Mouse (Mus musculus): ENCODE results near the gene Plekhh3. TPM values are rescaled to one million over a fixed set of nuclear protein-coding genes. Genes with fewer than 3 reads are reported as not detected.

Gene Plekhh3
- polyA plus RNA-seq, 1 experiment from 2014 or later, result 9.5 TPM

DNA sequence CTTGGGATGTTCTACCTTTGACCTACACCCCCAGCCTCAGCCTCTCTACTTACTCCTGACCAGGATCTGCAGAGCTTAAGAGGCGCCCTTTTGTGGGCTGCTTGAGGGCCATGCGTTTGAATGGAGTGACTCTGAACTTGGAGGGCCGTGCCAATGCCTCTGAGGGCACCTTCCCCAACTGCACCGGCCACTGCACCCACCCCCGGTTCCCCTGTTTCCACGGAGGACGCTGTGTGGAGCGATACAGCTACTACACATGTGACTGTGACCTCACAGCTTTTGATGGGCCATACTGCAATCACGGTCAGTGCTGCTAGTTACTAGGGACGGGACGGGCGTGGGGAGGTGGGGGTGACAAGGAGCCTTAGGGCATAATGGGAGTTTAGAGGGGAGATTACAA lies 13.8 kb upstream of the Plekhh3 start:
- H3K9ac ChIP-seq (replicated peaks), result no peak overlapping the region
- no peaks in the 10 kb centered on the region for H3K9me3 ChIP-seq (replicated peaks)
- H3K36me3 ChIP-seq, result peaks cover 51% of the 10 kb centered on the region
- ATAC-seq (ENCODE audit: low FRiP score), result no peak
- no peak overlapping the region for H3K27ac ChIP-seq (replicated peaks)
- WGBS, result 90% methylated on average over 12 of the region's 12 CpGs
- peaks cover 9% of the 10 kb centered on the region for H3K27me3 ChIP-seq (replicated peaks)
- peaks cover 14% of the 10 kb centered on the region for H3K4me1 ChIP-seq
- no peak overlapping the region for H3K4me3 ChIP-seq (replicated peaks)
- no peak overlapping the region for H3K4me2 ChIP-seq

DNA sequence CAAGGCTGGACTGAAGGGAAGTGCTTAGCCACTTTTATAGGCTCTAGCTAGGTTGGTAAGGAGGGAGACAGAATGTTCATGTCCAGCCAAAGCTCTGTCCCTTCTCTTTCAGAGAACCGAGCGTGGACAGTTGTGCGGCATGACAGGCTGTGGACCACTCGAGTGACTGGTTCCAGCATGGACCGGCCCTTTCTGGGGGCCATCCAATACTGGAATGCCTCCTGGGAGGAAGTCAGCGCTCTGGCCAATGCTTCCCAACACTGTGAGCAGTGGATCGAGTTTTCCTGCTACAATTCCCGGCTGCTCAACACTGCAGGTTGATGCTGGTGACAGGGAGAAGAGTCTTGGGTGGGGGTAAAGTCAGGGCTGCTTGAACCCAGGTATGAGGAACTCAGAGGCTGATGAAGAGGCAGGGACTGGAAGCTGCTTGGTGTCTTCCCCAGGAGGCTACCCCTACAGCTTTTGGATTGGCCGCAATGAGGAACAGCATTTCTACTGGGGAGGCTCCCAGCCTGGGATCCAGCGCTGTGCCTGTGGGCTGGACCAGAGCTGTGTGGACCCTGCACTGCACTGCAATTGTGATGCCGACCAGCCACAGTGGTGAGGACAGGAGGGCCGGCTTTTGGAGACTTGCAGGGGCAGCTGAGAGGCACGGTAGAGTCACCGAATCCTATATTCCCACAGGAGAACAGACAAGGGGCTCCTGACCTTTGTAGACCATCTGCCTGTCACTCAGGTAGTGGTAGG lies 11.8 kb upstream of the Plekhh3 start:
- WGBS, result 84% methylated on average over 14 of the region's 14 CpGs
- no peak for ATAC-seq (ENCODE audit: low FRiP score)

DNA sequence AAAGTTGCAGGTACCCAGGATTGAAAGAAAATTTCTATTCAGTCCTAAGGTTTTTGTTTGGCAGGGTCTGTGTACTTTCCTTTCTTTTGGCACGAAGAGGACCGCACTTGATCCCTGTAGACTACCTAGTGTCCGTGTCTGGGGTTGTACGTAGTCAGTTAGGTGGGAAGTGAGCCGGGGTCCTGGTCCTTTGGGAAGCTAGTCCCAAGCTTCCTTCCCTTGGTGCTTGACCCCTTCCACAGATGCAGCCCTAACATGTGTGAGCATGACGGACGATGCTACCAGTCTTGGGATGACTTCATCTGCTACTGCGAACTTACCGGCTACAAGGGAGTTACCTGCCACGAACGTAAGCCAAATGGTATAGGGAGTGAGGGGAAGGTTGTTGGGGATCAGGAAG lies 10.8 kb upstream of the Plekhh3 start:
- no peak overlapping the region for H3K4me2 ChIP-seq
- no peak for ATAC-seq (ENCODE audit: low FRiP score)
- 93% methylated on average over 11 of the region's 11 CpGs for WGBS
- no peak overlapping the region for H3K9ac ChIP-seq (replicated peaks)
- H3K27ac ChIP-seq (replicated peaks), result no peak overlapping the region
- no peaks in the 10 kb centered on the region for H3K9me3 ChIP-seq (replicated peaks)
- H3K36me3 ChIP-seq, result peaks cover 42% of the 10 kb centered on the region
- peaks cover 19% of the 10 kb centered on the region for H3K4me1 ChIP-seq
- no peak overlapping the region for H3K4me3 ChIP-seq (replicated peaks)
- peaks cover 32% of the 10 kb centered on the region for H3K27me3 ChIP-seq (replicated peaks)

More for the DNA sequence above, 11.8 kb upstream of the Plekhh3 start:
- H3K4me2 ChIP-seq, result no peak overlapping the region
- no peak overlapping the region for H3K4me3 ChIP-seq (replicated peaks)
- H3K27me3 ChIP-seq (replicated peaks), result peaks cover 22% of the 10 kb centered on the region
- peaks cover 9% of the 10 kb centered on the region for H3K4me1 ChIP-seq
- no peak overlapping the region for H3K27ac ChIP-seq (replicated peaks)
- H3K9me3 ChIP-seq (replicated peaks), result no peaks in the 10 kb centered on the region
- H3K36me3 ChIP-seq, result peaks cover 48% of the 10 kb centered on the region
- no peak overlapping the region; the same call in 1 of the 2 replicates for H3K9ac ChIP-seq (replicated peaks)

DNA sequence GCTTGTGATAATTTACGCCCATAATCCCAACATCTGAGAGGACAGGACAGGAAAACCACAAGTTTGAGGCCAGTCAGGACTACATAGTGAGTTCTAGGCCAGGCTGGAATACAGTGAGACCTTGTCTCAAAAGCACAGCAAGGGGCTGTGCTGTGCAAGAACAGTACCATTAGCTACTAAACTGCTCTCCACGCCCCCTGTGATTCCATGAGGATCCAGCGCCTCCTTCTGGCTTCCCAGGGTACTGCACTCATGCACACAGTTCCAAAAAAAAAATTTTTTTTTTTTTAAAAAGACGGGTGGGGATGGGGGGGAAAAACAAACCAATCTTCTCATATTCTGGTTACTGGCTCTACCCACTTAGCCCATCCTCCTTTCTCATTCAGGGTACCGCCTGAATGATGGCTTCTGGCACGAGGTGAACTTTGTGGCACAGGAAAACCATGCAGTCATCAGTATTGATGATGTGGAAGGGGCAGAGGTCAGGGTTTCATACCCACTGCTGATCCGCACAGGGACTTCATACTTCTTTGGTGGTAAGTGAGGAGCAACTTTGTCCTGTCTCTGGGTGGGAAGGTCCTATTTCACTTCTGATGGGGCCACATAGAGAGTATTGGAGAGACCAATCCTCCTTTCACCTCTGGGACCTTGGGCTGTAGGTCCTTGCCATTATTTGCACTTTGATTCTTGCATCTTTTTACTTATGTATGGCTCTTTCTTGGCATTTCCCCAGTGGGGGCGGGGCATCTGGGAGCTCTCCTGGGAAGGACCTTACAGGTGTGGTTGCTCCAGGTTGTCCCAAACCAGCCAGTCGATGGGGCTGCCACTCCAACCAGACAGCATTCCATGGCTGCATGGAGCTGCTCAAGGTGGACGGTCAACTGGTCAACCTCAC lies 9.9 kb upstream of the Plekhh3 start:
- no peak overlapping the region for H3K4me2 ChIP-seq
- no peak overlapping the region for H3K9ac ChIP-seq (replicated peaks)
- H3K27ac ChIP-seq (replicated peaks), result no peak overlapping the region
- H3K4me1 ChIP-seq, result peaks cover 26% of the 10 kb centered on the region
- WGBS, result 42% methylated on average over 10 of the region's 10 CpGs
- no peak overlapping the region for H3K4me3 ChIP-seq (replicated peaks)
- H3K9me3 ChIP-seq (replicated peaks), result no peaks in the 10 kb centered on the region
- H3K36me3 ChIP-seq, result peaks cover 34% of the 10 kb centered on the region
- peaks cover 38% of the 10 kb centered on the region for H3K27me3 ChIP-seq (replicated peaks)
- ATAC-seq (ENCODE audit: low FRiP score), result no peak

DNA sequence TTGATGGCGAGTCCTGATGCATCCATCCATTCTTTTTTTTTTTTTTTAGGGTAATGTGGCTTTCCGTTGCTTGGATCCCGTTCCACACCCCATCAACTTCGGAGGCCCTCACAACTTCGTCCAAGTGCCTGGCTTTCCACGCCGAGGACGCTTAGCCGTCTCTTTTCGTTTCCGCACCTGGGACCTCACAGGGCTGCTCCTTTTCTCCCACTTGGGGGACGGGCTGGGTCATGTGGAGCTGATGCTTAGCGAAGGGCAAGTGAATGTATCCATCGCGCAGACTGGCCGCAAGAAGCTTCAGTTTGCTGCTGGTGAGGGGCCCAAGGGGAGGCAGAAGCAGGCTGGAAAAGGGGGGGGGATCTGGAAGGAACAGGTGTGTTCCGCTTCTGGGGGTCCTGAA lies 9.1 kb upstream of the Plekhh3 start:
- Histone ChIP-seq H3K4me2 (no peak overlapping the region), H3K9me3 (replicated peaks) (no peaks in the 10 kb centered on the region), H3K4me1 (peaks cover 31% of the 10 kb centered on the region), H3K36me3 (peaks cover 26% of the 10 kb centered on the region), H3K9ac (replicated peaks) (no peak overlapping the region), H3K4me3 (replicated peaks) (no peak overlapping the region), H3K27me3 (replicated peaks) (peaks cover 40% of the 10 kb centered on the region), H3K27ac (replicated peaks) (no peak overlapping the region)
- ATAC-seq (ENCODE audit: low FRiP score), result no peak
- WGBS, result 72% methylated on average over 17 of the region's 17 CpGs

DNA sequence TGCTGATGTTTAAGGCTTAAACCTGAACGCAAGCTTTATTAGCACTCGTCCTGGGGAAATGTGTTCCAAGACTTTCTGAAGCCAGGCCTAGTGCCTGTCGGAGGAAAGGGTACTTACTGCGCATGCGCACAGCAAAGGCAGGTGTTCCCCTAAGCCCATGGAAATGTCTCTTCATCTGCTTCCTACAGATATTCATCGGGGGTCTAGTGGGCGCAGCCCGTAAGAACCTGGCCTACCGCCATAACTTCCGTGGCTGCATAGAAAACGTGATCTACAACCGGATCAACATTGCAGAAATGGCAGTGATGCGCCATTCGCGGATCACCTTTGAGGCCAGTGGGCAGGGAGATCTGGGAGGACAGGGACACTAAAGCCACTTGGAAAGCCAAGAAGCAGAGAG lies 8.2 kb upstream of the Plekhh3 start:
- H3K4me2 ChIP-seq, result no peak overlapping the region
- WGBS, result 77% methylated on average over 15 of the region's 15 CpGs
- peaks cover 22% of the 10 kb centered on the region for H3K36me3 ChIP-seq
- H3K27me3 ChIP-seq (replicated peaks), result peaks cover 42% of the 10 kb centered on the region
- H3K27ac ChIP-seq (replicated peaks), result no peak overlapping the region
- H3K4me1 ChIP-seq, result peaks cover 41% of the 10 kb centered on the region
- no peaks in the 10 kb centered on the region for H3K9me3 ChIP-seq (replicated peaks)
- no peak for ATAC-seq (ENCODE audit: low FRiP score)
- no peak overlapping the region for H3K4me3 ChIP-seq (replicated peaks)
- H3K9ac ChIP-seq (replicated peaks), result no peak overlapping the region

DNA sequence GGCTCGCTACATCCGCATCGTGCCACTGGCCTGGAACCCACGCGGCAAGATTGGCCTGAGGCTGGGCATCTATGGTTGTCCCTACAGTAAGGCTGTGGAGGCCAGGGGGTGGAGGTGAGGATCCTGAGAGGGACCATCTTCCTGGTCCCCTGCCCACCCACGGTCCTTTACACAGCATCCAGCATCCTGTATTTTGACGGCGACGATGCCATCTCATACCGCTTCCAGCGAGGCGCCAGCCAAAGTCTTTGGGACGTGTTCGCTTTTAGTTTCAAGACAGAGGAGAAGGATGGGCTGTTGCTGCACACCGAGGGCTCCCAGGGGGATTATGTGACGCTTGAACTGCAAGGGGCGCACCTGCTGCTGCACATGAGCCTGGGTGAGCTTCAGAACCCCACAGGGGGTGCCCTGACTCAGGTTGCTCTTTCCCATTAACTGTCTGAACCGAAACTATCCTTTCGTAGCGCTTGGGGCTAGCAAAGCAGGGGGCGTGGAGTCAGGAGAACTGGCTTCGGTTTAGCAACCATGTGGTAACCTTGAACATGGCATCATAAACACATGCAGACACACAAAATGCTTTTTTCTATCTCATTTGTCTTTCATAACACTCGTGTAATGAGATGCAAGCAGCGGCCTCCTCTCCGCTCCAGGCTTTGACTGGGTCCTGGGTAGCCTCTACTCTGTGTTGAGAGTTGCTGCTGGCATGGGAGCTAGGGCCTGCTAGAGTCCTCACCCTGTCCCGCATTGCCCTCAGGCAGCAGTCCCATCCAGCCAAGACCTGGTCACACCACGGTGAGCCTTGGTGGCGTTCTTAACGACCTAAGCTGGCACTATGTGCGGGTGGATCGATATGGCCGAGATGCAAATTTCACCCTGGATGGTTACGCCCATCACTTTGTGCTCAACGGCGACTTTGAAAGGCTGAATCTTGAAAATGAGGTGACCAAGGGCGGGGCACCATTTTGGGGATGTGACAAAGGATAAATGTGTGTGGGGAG lies 7.2 kb upstream of the Plekhh3 start:
- no peak overlapping the region for H3K27ac ChIP-seq (replicated peaks)
- WGBS, result 51% methylated on average over 36 of the region's 36 CpGs
- no peaks in the 10 kb centered on the region for H3K9me3 ChIP-seq (replicated peaks)
- peaks cover 50% of the 10 kb centered on the region for H3K4me1 ChIP-seq
- peak overlapping the region; percentile 51 for H3K4me3 ChIP-seq (replicated peaks)
- H3K4me2 ChIP-seq, result peak overlapping the region; percentile 75
- H3K9ac ChIP-seq (replicated peaks), result no peak overlapping the region
- H3K36me3 ChIP-seq, result peaks cover 15% of the 10 kb centered on the region
- ATAC-seq (ENCODE audit: low FRiP score), result no peak
- peaks cover 42% of the 10 kb centered on the region for H3K27me3 ChIP-seq (replicated peaks)

DNA sequence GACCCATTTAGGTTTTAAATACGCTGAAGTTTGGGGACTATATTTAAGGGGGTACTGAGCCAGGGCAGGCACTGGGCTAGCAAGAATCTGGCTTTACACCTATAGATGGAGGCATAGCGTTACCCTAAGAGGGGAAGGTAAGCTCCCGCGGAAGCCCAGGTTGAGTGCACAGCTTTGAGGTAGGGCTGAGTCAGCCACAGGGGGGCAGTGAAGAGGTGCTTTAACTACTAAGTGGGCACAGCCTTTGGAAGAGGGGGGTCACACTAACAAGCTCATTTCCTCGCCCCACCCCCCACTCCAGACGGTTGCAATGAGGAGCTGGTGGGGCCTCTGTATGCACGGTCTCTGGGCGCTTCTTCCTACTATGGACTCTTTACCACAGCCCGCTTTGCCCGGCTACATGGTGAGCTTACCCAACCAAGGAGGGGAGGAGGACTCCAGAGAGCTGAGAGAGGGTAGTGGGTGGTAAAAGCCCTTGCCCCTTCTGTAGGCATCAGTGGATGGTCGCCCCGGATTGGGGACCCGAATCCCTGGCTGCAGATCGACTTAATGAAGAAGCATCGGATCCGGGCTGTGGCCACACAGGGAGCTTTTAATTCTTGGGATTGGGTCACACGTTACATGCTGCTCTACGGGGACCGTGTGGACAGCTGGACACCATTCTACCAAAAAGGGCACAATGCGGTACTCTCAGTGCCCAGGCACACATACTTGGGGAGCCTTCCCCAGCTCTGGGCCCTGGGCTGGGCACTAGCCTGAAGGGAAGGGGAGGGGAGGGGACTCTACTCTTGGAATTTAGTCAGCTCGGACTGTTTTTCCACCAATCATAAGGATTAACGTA lies 6.0 kb upstream of the Plekhh3 start:
- whole genome bisulfite sequencing, result 26% methylated on average over 22 of the region's 22 CpGs
- H3K4me2 ChIP-seq, result peak overlapping the region; percentile 75
- peak overlapping the region; percentile 78 for H3K27ac ChIP-seq (replicated peaks)
- peaks cover 61% of the 10 kb centered on the region for H3K4me1 ChIP-seq
- peaks cover 3% of the 10 kb centered on the region for H3K36me3 ChIP-seq
- peaks cover 38% of the 10 kb centered on the region for H3K27me3 ChIP-seq (replicated peaks)
- peak overlapping the region; percentile 51 for H3K4me3 ChIP-seq (replicated peaks)
- ATAC-seq (ENCODE audit: low FRiP score), result peak; percentile 42; the same call in 1 of the 2 replicates
- H3K9me3 ChIP-seq (replicated peaks), result no peaks in the 10 kb centered on the region
- peak overlapping the region; percentile 52 for H3K9ac ChIP-seq (replicated peaks)

DNA sequence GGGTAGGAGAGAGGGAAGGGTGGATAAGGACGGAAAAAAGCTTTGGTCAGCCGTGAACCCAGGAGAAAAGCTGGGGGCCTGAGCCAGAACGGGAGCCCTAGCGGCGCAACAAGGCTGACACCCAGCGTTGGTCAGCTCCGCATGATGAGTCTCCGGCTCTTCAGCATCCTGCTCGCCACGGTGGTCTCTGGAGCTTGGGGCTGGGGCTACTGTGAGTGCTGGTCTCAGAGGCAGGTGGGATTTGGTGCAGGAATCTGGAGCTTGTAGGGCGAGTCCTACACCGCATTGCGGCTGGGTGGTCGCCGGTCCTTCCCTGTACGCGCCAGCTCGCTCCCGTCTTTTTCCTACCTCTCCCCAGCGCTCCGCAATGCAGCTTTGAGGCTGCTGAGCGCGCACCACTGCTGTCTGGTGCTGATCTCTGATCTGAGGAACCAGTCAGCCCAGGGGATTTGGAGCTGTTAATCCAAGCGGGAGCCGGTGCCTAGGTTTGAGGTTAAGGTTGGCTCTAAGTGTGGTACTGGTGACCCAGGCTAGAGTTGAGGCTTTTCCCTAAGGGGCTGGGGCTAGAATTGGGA lies 5.1 kb upstream of the Plekhh3 start:
- Histone ChIP-seq H3K4me3 (replicated peaks) (peak overlapping the region; percentile 51), H3K4me1 (peaks cover 68% of the 10 kb centered on the region), H3K9ac (replicated peaks) (peak overlapping the region; percentile 52), H3K9me3 (replicated peaks) (no peaks in the 10 kb centered on the region), H3K27ac (replicated peaks) (peak overlapping the region; percentile 78), H3K4me2 (peak overlapping the region; percentile 75), H3K27me3 (replicated peaks) (peaks cover 35% of the 10 kb centered on the region), H3K36me3 (no peaks in the 10 kb centered on the region)
- WGBS, result under 1% methylated on average over 25 of the region's 25 CpGs
- ATAC-seq (ENCODE audit: low FRiP score), result no peak

DNA sequence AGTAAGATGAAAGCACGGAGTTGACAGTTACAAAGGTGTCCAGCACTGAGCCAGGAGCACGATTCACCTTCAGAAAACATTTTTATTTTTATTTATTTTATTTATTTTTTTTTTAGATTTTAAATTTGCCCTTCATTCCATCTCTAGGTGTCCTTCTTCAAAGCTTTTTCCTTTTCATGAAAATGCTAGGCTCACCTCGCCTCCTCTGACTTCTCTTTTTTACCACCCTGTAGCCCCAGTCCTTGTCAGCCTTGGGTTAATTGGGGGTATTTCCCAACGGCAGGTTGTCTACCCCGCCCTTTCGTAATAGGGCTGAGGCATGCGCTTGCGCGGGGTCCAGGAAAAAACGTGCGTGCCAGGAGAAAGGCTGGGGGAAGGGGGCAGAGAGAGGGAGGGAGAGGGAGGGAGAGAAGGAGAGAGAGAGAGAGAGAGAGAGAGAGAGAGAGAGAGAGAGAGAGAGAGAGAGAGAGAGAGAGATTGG lies 4.5 kb upstream of the Plekhh3 start:
- Histone ChIP-seq H3K4me2 (peak overlapping the region; percentile 75), H3K27ac (replicated peaks) (peak overlapping the region; percentile 78), H3K4me1 (peaks cover 71% of the 10 kb centered on the region), H3K4me3 (replicated peaks) (peak overlapping the region; percentile 51), H3K9ac (replicated peaks) (peak overlapping the region; percentile 52), H3K9me3 (replicated peaks) (no peaks in the 10 kb centered on the region), H3K27me3 (replicated peaks) (peaks cover 35% of the 10 kb centered on the region), H3K36me3 (no peaks in the 10 kb centered on the region)
- whole genome bisulfite sequencing, result 8% methylated on average over 11 of the region's 11 CpGs
- no peak for ATAC-seq (ENCODE audit: low FRiP score)
